Mouse (Mus musculus) left cerebral cortex, adult 18-20 months (tissue): ENCODE results near the gene Bbs10. TPM values are rescaled to one million over a fixed set of nuclear protein-coding genes. Genes with fewer than 3 reads are reported as not detected.

Experiments
- DNase-seq, 2 experiments: peaks; one replicate each; pipeline ENCODE4 v3.0.0; 2021 to 2022; ENCODE audit warnings: low spot score in 2 of 2, mixed read lengths in 1 of 2
- long read RNA-seq, 2 experiments: library from polyadenylated mRNA; stranded (forward); transcript quantifications; one replicate each; pipeline ENCODE4 v2.0.0; 2021
- total RNA-seq, 2 experiments: library from RNA; stranded (reverse); gene quantifications; 2 replicates each; pipeline ENCODE4 v1.2.3; 2021

Gene Bbs10
- total RNA-seq, result 1 to 10 TPM; 4.4 to 6.4 TPM
- long read RNA-seq, experiment 1, partial matches to known transcripts, result 0 of 5 reads
- long read RNA-seq, experiment 1, other reads (novel, unspliced or antisense), result 0 of 5 reads
- long read RNA-seq, experiment 2, partial matches to known transcripts, result 0 of 4 reads
- long read RNA-seq, experiment 2, other reads (novel, unspliced or antisense), result 0 of 4 reads

DNA sequence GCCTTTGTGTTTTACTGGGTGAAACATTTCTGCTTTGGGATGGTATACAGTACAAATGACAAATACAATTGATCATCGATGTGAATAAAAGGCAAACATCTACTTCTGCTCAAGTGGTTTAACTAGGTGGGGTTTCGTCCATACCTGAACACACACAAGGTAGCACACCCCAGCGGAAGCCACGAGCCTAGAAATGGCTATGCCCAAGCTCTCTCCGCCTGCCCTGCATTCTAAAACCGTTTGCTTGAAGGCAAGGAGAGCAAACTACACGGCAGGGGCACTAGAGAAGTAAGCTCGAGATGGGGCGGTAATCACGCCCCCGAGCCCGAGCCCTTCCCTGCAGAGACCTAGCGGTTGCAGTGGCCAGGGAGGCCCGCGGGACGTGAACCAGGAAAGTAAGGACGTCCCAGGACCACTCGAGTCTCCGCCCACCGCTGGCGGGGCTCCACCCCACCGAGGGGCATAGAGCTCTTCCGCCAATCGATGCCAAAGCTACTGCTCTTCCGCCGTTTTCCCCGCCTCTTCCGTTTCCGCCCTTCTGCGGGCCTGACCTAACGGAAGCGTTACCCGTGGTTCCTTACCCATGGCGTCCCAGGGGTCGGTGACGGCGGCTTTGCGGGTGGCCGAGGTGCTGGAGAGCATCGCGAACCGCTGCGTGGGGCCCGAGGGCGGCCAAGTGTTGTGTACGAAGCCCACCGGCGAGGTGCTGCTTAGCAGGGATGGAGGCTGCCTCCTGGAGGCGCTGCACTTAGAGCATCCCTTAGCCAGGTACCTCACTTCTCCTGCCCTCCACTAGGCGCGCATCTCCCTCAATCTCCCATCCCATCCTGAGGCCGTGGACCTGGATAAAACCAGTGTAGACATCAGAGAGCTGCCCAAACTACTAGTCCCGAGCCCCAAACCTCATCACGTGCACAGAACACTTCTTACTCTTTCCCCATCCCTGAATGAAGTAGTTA, at the start of gene Bbs10:
Gene Bbs10, plus strand, starts transcription at position 540 of the 959 bp plus-strand sequence.
- DNase-seq, result peak; percentile 94 to 95

DNA sequence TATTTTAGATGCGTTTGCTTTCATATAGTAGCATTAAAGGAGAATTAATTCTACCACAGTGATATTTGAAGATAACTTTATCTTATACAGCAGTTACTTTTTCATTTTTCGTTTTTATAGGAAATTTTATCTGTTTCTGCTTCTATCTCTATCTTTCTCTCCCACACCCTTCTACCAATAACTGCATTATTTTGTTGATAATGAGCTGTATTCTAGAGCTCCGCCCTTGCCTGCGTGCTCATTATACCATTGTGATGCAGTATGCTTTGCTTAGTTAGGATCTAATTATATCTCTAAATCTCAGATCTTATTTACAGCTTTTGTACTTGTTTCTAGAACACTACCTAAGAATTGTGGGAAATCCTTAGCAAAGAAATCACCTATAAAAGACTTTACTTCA, 48.3 kb upstream of the Bbs10 start:
- no peak for DNase-seq

DNA sequence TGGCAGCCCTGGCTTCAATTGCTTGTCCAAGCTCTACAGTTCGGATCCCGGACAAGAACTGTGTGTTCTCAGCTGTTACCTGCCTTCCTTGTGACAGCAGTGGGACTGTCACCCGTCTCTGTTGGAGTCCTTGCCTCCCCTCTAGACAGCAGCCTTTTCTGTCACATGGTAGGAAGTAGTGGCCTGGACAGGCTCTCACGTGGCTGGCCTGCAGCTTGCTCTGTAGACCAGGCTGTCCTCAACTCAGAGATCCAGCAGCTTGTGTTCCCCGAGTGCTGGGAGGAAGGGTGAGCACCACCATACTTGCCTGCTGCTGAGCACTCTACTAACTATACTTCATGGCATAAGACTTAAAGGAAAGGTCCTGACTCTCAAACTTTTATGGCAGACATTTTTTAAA, 46.8 kb upstream of the Bbs10 start:
- no peak for DNase-seq

DNA sequence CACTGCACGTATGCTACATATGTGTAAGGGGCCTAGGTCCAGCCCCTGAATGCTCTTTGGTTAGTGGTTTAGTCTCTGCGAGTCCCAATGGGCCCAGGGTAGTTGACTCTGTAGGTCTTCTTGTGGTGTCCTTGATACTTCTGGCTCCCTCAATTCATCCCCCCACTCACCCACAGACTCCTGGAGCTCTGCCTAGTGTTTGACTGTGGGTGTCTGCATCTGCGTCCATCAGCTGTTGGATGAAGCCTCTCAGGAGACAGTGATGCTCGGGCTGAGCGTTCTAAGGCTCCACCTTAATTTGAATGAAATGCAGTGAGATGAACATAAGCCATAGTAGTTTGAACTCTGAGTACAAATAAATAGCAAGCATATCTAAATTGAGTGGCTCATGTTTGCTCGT, 43.3 kb upstream of the Bbs10 start:
- DNase-seq, result peak; percentile 51 to 69

DNA sequence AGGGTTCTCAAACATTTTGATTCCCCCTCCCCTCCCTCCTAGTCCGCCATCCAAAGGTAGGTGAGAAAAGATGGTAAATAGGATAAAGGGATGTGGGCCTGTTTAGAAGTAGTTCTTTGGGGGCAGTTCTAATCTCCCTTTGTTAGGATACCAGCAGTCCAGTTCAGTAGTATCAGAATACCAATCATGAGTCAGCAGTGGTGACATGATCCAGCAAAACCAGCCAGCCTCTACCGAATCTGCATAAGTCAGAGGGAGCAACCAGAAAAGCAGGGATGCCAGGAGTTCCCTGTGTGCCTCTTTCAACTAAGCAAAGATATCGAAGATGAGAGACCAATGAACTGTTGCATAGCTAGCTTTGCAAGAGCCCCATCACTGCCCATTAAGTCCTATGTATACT, 42.3 kb upstream of the Bbs10 start:
- no peak for DNase-seq

DNA sequence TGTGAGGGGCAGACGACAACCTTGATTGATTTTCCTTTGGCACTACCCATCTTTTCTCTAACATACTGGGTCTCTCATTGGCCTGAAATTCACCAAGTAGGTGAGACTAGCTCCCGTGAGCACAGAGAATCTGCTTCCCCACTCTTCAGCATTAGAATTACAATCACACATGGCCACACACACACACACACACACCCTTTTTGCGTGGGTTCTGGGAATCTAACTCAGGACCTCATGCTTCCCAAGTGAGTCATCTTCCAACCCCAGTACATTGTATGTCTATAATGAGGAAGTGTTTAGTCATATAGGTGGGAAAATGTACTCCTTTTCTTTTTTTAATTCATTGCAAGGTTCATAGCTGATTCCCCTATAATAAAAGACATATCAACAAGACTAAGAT, 41.1 kb upstream of the Bbs10 start:
- DNase-seq, result peak in 1 of 2 experiments; percentile 52

DNA sequence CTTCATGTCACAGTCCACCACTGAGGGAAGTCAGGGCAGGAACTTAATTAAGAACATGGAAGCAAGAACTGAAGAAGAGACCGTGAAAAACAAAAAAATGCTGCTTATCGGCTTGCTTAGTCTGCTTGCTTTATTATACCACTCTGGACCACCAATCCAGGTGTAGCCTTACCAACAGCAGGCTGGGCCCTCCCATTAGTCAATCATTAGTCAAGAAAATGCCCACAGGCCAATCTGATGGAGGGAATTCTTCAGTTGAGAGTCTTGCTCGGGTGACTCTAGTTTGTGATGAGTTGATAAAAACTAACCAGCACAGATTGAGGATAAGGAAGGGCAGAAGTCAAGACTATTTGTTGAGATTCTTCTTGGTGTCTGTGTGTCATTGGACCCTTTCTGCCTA, 40.2 kb upstream of the Bbs10 start:
- DNase-seq, result no peak

DNA sequence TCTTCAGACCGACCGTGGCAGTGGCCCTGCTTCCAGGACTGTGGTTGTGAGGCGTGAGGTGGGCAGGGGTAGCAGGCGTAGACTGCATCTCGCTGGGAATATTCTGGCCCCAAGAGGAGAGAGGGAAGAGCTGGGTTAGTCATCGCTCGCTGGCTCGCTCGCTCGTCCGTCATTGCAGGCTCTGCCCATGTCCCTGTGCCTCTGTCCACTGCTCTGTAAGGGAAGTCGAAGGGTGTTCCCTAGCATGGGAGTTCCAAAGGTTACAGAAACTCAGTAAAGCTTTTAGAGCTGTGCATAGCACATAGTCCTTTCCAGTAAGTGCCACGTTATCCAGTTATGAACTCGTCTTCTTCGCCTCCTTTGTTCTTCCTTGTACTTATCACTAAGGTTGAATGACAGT, 26.8 kb upstream of the Bbs10 start:
- DNase-seq, result no peak

DNA sequence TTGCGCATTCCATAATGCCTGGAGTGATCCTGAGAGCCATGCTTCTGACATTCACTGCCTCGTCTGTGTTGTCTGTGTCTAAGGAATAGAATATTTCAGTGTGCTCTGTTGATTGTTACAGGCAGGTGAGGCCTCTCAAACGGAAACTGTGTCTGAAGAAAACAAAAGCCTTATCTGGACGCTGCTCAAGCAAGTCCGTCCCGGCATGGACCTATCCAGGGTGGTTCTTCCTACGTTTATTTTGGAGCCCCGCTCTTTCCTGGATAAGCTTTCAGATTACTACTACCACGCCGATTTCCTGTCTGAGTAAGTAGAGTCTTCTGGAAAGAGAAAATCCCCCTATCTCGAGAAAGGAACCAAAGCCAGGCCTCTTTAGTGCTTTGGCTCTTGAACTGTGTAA, 25.6 kb upstream of the Bbs10 start:
- DNase-seq, result no peak

DNA sequence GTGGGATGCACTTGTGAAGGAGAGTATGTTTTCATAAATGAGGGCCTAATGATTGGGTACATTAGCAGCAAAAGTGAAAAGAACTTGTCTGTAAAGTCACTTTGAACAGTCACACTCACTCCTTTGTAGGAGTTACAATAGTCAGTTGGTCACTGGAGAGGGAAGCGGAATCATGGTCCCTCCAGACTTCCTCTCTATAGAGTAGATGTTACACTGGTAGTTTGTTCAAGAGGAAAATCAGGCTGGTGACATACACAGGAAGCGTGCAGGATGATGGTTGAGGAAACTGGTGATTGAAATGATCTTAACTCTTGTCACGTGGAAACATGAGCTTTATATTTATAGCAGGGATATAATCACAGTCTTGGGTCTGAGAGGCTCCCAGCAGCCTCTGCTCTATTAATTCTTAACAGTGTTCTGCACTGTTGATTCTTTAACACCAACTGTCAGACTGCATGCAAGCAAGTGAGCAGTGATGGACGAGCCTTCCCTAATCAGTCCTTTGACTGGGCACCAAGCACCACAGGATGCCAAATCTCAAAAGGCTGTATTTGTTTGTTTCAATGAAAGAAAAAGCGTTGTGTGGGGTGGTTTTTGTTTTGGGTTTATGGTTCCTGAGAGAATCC, 24.9 kb upstream of the Bbs10 start:
- DNase-seq, result no peak

DNA sequence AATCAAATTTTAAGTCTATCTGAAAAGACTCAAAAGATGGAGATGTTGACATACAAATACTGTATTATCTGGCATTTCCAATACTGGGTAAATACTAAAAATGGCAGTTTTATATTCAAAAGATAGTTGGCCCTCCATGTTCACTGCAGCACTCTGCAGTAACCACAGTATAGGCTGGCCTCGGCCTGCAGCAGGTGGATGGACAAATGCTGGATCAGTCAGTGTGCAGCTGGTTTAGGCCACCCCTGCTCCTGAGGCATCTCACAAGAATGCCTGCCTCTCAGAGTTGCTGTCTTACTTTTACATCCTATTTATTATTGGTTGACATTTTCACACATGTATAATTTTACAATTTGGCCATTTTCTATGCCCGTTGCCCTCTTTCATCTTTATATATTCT, 22.7 kb upstream of the Bbs10 start:
- no peak for DNase-seq

DNA sequence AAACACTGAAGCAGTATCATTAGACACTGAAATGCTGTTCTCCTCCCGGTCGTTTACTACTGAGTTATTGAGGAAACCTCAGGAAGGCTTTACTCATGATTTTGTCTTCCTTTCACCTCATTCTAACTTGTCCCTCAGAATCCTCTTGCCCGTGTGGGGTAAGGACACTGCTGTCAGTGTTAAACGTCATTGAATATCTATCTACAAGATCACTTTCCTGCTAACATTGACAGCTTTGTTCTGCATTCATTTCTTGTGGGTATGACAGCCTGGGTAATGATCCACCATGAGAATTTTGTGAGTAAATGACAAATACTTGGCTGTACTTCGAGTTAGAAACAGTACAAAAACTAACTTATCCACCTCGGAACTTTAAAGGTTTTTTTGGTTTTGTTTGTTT, 848 bp upstream of the Bbs10 start:
- DNase-seq, result no peak

DNA sequence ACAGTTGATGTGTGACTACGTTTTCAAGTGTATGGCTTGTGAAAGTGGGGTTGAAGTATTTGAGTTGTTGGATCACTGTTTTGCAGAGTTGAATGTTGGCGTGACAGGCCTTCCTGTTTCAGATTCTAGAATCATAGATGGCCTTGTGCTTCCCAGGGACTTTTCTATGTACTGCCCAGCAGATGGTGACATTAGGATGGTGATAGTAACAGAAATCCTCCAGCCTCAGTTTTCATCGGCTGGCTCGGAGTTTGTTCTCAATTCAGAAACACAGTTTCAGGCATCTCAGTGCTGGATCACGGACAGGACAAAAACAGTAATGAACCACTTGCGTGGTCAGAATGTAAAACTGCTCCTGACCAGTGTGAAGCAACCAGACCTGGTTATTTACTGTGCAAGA, 1.1 kb downstream of the Bbs10 start:
- DNase-seq, result peak in 1 of 2 experiments; percentile 18

DNA sequence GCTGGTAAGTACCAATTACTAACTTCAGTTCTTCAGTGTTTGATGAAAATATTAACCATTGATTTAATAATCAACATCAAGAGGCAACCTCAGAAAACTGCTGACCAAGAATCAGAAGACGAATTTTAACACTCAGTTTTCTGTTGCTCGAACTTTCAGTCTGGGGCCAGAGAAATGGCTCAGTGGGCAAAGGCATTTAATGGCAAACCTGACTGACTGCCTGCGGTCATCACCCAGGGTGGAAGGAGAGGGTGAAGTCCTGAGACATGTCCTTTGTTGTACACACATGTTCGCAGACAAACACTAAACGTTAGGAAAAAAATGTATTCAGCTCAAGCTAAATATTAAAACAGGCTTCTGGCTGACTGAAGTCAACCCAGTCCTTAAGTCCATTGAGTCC, 2.6 kb downstream of the Bbs10 start:
- DNase-seq, result no peak

DNA sequence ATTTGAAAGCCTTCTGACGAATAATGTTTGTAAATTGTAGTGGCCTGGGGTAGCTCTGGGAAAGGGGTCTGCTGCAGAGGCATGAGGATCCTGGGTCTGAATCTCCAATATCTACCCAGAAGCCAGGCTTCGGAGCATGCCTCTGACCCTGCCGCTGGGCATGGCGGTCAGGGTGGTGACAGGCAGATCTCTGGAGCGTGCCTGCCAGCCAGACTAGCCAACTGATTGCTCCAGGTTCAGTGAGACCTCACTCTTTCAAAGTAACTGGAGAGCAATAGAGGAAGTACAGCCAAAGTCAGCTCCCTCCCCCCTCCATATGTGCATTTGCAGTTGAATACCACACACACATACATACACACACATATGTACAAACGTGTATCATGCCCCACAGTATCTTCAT, 4.0 kb downstream of the Bbs10 start:
- no peak for DNase-seq

DNA sequence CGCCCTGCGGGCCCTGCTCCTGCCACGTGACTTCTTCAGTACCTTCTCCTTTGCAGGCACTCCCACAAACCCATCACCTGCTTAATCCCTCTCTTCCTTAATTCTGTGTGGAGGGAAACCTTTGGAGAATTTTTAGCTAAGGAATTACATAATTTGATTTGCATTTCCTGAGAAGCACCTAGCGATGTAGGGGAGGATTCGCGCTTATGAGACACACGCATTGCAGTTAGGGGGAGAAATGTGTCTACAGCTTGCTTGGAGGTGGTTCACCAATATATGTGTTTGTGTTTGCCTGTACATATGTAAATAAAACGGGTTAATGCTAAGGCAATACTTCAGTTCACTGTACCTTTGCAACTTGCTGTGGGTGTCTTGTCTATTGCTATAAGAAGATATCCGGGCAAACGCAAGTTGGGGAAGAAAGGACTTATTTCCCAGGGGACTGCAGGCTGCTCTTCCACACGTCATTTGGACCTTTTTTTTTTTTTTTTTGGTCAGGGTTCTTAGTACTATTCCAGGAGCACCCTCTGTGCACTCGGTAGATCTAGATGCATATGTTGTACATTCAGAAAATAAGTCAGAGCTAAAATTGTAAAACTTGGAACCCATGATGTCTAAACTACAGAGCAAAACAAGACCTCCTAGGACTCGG, 10.5 kb downstream of the Bbs10 start:
- no peak for DNase-seq

DNA sequence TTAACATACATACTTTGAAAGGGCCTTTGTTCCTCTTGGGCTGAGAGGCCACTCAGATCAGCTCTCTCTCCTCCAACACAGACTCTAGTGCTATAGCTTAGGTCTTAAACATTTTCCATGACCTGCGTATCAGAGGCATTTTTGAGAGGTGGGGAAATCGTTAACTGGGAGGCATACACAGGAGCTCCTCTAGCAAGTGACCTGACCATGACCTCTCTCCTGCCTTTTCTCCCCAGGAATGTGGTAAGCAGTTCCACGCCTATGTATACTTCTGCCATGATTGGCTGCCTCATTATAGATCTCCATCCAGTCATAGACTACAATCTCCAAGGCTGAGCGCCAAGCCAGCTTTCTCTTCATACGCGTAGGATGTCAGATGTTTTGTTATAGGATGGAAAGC, 14.8 kb downstream of the Bbs10 start:
- no peak for DNase-seq

DNA sequence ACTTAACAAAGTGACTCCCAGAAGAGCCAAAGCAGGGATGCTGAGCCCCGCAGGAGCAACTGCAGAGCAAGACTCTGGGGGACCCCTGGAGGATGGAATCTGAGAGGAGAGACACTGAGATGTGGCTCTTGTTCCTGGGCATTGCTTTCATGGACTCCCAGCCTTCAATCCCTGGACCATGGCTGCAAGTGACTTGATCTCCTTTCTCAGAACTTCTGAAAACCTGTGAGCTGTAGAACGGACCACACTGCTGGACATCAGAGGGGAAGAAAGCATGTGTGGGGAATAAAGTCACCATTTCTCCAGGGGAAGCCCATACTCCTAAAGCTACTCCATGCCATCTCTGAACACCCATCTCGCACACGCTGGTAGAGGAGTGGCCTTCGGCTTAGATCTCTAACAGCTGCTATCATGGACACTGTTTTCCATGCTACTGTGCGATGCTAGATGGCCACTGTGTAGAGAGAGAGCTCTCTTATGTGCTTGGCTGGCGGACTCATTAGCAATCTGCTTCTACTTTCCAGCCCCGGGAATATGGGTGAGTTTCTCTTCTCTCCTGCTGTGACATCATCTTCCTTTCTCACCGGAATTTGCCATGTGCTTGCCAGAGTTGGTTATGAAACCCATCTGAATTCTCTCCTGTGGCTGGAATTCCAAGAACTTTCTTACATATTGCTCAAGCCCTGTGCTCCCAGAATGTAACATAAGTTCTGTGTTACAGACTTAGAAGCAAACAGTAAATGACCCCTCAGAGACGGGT, 16.3 kb downstream of the Bbs10 start:
- DNase-seq, result peak; percentile 44 to 58

DNA sequence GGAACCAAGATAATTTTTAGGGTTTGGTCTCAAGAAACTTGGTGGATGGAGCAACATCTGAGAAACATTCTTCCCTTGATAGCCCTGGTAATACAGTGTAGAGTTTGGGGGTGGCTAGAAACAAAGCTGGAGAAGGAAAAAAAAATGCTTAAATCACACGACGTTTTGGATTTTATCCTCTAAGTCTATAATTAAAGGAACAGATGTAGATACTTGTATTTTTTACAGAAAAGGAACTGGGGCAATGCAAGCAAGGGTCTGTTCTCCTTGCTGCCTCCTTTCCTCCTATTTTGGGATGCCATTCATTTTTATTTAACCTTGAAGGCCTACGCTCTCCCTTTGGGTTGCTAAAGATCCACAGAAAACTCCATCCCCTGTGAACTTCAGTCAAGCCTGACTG, 17.5 kb downstream of the Bbs10 start:
- no peak for DNase-seq

DNA sequence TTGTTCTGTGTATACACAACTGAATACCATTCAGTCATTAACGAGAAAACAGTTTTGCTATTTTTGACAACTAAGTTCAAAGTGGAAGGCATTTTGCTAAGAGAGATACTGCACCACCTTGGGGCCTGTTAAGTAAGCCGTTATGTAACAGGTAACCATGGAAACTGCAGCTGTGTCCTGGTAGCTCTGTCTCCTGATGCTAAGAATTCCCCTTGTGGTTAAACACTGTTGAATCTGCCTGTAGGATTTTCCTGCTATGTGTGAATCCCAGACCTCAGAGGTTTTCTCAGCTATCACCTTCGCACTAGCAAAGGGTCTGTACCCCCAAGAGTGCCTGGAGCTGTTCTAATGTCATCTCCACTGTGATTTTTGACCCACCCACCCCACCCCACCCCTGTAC, 19.5 kb downstream of the Bbs10 start:
- DNase-seq, result peak; percentile 62 to 68
